14 mouse cellular contexts compared by ENCODE assay signal in genomic region chr16:31407872-31408271, GRCm38 (mm10).
"Had no signal": no experiment of that assay in that cellular context is flagged by ENCODE, and none has a peak within 500 bp of the region (broad histone marks: within the 10 kb centered on the region; RNA-seq: fewer than 3 reads in every experiment).

No protein-coding gene starts in this region.

- H3K9ac ChIP-seq: limb, embryonic 15.5 days; liver, embryonic 12.5 days; lung, embryonic 15.5 days; midbrain, embryonic 12.5 days; neural tube, embryonic 13.5 days had no signal

- ATAC-seq: intestine, embryonic 16.5 days; liver, embryonic 12.5 days; midbrain, embryonic 16.5 days had no signal

- H3K4me2 ChIP-seq: limb, embryonic 15.5 days; liver, embryonic 12.5 days; lung, embryonic 15.5 days; midbrain, embryonic 12.5 days; neural tube, embryonic 13.5 days had no signal

- H3K27ac ChIP-seq: left cerebral cortex, adult 2 months; limb, embryonic 15.5 days; liver, embryonic 12.5 days; lung, embryonic 15.5 days; midbrain, embryonic 12.5 days; neural tube, embryonic 13.5 days had no signal

- H3K9me3 ChIP-seq: limb, embryonic 15.5 days; liver, embryonic 12.5 days; lung, embryonic 15.5 days; midbrain, embryonic 12.5 days; neural tube, embryonic 13.5 days had no signal

- H3K27me3 ChIP-seq: limb, embryonic 15.5 days; liver, embryonic 12.5 days; lung, embryonic 15.5 days; neural tube, embryonic 13.5 days had no signal

- H3K4me1 ChIP-seq: liver, embryonic 12.5 days; lung, embryonic 15.5 days; midbrain, embryonic 12.5 days; neural tube, embryonic 13.5 days had no signal

- H3K4me3 ChIP-seq: left cerebral cortex, adult 2 months; limb, embryonic 15.5 days; liver, embryonic 12.5 days; lung, embryonic 15.5 days; midbrain, embryonic 12.5 days; neural tube, embryonic 13.5 days had no signal

- DNase-seq: lung, postnatal 14 days; retina, postnatal 1 day; right cerebral cortex, postnatal 4 days; spleen, adult 18-20 months; thymus, adult 18-20 months; thymus, postnatal 14 days had no signal

- H3K36me3 ChIP-seq: limb, embryonic 15.5 days; liver, embryonic 12.5 days; lung, embryonic 15.5 days; midbrain, embryonic 12.5 days; neural tube, embryonic 13.5 days had no signal
